Mouse (Mus musculus) kidney, adult 2 months (tissue): ENCODE data around the gene Strn4. TPM values are rescaled to one million over a fixed set of nuclear protein-coding genes. Genes with fewer than 3 reads are reported as not detected.

ENCODE experiments used
- DNase-seq: peaks from one replicate; pipeline ENCODE4 v3.0.0; 2021
- H3K27ac ChIP-seq: fragments of 200-500 bp; 2 replicates; pipeline ENCODE4 v1.5.1; 2012; ENCODE audit warnings: low read depth, low read length, control low read depth, inconsistent platforms; ENCODE audit not compliant: insufficient read depth
- H3K27me3 ChIP-seq: fragments of 200-500 bp; replicated peaks from 2 replicates; pipeline ENCODE4 v1.6.1; 2012; ENCODE audit warnings: mild to moderate bottlenecking, moderate library complexity, low read length, inconsistent platforms; ENCODE audit not compliant: control insufficient read depth, insufficient read depth
- H3K36me3 ChIP-seq: fragments of 200-500 bp; 2 replicates; pipeline ENCODE4 v1.6.1; 2012; ENCODE audit warnings: mild to moderate bottlenecking, moderate library complexity, low read length, inconsistent platforms; ENCODE audit not compliant: control insufficient read depth, insufficient read depth
- H3K4me1 ChIP-seq: fragments of 200-500 bp; 2 replicates; pipeline ENCODE4 v1.6.1; 2011; ENCODE audit warnings: low read length; ENCODE audit not compliant: control insufficient read depth, insufficient read depth
- H3K4me3 ChIP-seq: fragments of 200-500 bp; 2 replicates; pipeline ENCODE4 v1.5.1; 2011; ENCODE audit warnings: mild to moderate bottlenecking, low read depth, low read length, control low read depth; ENCODE audit not compliant: insufficient read depth
- CTCF ChIP-seq: fragments of 200-500 bp; conservative IDR thresholded peaks from 2 replicates; pipeline ENCODE4 v1.5.1; 2011; ENCODE audit warnings: low read depth, mild to moderate bottlenecking, control low read depth, low read length, moderate library complexity, mixed read lengths; ENCODE audit not compliant: insufficient read depth, insufficient read length
- POLR2A ChIP-seq: fragments of 200-500 bp; IDR thresholded peaks from one replicate; pipeline ENCODE4 v1.6.1; 2011; ENCODE audit warnings: low read depth, low read length, control low read depth
- WGBS: fragments of 180-500 bp; shearing (Covaris S2); methylation state at CpG from one replicate; pipeline ENCODE4 v1.1.7; 2018; 5-methylcytosine and 5-hydroxymethylcytosine counted together
- polyA plus RNA-seq: library from polyadenylated mRNA; depleted of rRNA; stranded (reverse); fragments of >200 nt; gene quantifications from 2 replicates; pipeline ENCODE4 v1.2.3, GENCODE M21; 2012

The Strn4 gene
- polyA plus RNA-seq, 1 experiment = 94.4 TPM

DNA sequence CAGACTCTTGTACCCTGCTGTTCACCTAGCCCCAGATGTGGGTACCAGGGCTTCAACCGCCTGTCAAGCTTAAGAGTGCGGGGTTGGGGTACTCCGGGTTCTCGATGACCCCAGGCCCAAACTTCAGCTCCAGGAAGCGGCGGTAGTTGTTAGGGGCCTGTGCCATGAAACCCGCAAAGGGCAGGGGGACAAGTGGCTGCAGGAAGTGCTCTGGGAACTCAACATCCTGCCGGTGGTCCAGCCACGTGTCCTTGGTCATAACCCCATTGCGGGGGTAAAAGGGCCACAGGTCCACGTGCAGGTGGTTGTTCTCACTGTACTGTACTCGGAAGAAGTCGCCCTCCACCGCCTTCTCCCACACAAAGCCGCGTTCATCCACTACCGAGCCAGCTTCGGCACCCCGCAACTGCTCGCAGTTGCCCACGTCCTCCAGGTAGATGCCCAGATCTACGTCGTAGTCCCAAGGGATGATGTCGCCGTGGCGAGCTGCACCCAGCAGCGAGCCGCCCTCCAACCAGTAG, 5.2 kb upstream of the Strn4 start:
- no peaks in the 10 kb centered on the region for H3K4me1 ChIP-seq
- no peak overlapping the region for H3K4me3 ChIP-seq
- no peak overlapping the region for H3K27ac ChIP-seq
- no peaks in the 10 kb centered on the region for H3K27me3 ChIP-seq
- no peak for DNase-seq
- TF ChIP-seq POLR2A = no peak
- no peak for TF ChIP-seq CTCF
- no peaks in the 10 kb centered on the region for H3K36me3 ChIP-seq
- WGBS = 86% methylated on average over 28 of the region's 28 CpGs

DNA sequence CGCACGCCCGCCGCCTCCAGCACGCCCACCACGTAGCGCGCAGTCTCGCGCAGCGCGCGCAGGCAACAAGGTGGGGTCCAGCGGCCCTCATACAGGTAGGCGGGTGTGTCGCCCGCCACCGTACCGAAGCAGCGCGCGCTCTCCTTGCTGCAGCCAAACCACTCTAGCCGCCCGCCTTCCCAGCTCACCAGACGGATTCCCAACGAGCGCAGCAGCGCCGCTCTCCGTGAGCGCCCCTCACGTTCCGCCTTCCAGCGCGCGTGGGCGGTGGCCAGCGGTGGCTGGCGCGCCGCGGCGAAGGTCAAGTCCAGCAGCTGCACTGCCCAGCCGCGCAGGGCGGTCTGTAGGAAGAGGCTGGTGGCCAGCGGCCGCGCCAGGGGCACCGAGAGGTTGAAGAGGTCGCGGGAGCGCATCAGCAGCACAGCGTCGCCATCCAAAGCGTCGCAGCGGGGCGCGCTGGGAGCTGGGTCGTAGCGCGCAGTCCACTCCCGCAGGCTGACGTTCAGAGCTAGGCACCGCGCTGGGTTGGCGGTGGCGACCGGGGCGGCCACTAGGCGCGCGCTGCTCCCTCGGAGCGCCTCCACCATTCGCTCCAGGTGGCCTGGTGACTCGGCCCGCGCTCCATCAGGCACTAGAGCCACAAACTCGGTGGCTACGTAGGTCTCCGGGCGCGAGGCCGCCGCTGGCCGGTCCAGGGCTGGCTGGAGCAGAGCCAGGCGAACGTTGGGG, 4.6 kb upstream of the Strn4 start:
- Histone ChIP-seq H3K4me3 (no peak overlapping the region), H3K4me1 (no peaks in the 10 kb centered on the region), H3K27ac (no peak overlapping the region), H3K36me3 (no peaks in the 10 kb centered on the region), H3K27me3 (no peaks in the 10 kb centered on the region)
- DNase-seq = no peak
- no peak for TF ChIP-seq CTCF
- TF ChIP-seq POLR2A = no peak
- WGBS = 68% methylated on average over 90 of the region's 90 CpGs

DNA sequence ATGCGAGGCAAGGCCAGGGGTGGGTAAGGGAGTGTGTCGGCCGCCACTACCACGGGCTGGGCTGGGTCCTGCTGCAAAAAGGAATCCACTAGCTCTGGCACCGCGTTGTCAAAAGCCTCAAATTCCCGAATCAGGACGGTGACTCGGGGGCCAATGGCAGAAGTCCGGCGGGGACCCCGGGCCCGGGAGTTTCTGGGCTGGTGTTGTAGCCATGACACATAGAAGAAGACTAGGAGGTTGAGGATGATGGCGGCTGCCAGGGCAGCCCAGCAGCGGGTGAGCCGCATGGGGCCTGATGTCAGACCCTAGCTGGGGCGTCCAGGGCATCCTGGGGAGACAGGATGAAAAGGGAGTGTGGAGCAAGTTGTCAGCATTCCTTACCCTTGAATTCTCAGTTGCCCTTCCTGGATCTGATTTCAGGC, 4.0 kb upstream of the Strn4 start:
- TF ChIP-seq POLR2A (no peak), CTCF (no peak)
- Histone ChIP-seq H3K4me3 (no peak overlapping the region), H3K4me1 (no peaks in the 10 kb centered on the region), H3K27ac (no peak overlapping the region), H3K36me3 (no peaks in the 10 kb centered on the region), H3K27me3 (no peaks in the 10 kb centered on the region)
- DNase-seq = no peak
- WGBS = 72% methylated on average over 17 of the region's 17 CpGs

DNA sequence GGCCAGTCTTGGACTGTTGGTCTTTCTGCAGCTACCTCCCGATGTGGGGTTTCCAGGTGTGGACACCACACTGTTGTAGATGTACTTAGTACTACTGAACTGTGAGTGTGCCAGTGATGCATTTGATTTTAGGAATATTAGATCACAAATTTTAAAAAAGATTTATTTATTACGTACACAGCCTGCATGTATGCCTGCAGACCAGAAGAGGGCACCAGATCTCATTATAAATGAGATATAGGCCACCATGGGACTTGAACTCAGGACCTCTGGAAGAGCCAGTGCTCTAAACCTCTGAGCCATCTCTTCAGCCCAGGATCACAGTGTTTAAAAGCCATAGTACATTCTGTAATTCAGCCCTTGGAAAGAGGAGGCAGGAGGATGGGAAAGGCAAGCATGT, 3.2 kb upstream of the Strn4 start:
- H3K4me1 ChIP-seq = peaks cover 7% of the 10 kb centered on the region; the same call in 1 of the 2 replicates
- H3K36me3 ChIP-seq = no peaks in the 10 kb centered on the region
- no peak for DNase-seq
- 72% methylated on average over 2 of the region's 2 CpGs for WGBS
- no peak overlapping the region for H3K4me3 ChIP-seq
- TF ChIP-seq POLR2A = no peak
- no peak; the same call in 1 of the 2 replicates for TF ChIP-seq CTCF
- no peak overlapping the region for H3K27ac ChIP-seq
- no peaks in the 10 kb centered on the region for H3K27me3 ChIP-seq

DNA sequence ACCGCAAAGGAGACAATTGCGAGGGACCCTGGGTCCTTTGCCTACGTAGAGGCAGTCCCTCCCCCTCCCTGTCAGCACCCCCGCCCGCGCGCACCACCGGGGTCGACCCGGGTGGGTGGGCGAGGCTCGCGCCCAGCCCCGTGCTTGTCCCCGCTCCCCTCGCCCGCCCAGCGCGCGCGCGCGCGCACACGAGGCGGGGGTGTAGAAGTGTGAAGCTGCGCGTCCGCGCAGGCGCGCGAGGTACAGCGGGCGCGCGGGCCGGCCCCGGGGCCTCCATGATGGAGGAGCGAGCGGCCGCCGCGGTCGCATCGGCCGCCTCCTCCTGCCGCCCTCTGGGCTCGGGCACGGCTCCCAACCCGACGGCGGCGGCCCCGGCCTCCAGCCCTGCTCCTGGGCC, 387 bp downstream of the Strn4 start:
- Histone ChIP-seq H3K27ac (peak overlapping the region; percentile 92), H3K27me3 (no peaks in the 10 kb centered on the region), H3K4me1 (peaks cover 14% of the 10 kb centered on the region; the same call in 1 of the 2 replicates), H3K36me3 (no peaks in the 10 kb centered on the region), H3K4me3 (peak overlapping the region; percentile 100)
- WGBS = under 1% methylated on average over 55 of the region's 55 CpGs
- TF ChIP-seq CTCF = no peak
- TF ChIP-seq POLR2A = no peak
- DNase-seq = peak; percentile 84

DNA sequence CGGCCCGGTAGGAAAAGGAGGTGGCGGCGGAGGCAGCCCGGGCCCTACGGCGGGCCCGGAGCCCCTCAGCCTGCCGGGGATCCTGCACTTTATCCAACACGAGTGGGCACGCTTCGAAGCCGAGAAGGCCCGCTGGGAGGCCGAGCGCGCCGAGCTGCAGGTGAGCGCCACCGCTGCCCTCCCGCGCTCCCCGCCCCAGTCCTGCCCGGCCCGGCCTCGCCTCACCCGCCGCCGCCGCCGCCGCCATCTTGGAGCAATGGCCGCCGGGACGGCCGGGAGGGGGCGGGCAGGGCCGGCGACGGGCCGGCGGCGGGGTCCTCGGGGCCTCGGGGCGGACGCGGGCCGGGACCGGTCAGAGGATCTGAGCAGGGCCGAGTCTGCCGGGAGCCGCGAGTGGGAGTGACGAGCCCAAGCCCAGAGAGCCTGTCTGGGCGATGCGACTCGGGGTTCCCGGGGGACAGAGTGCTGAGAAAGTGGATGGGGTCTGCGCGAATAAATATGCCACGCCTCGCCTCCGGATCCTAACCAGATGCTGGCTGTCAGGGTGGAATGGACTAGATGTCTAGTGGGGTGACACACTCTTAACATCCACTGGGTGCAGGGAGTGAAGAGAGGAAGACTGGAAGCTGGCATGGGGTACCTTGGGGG, 910 bp downstream of the Strn4 start, which contains the start of gene Fkrp:
Gene Fkrp, minus strand, starts transcription at position 258 of the 648 bp plus-strand sequence.
- peak; percentile 55 for DNase-seq
- WGBS = 1% methylated on average over 64 of the region's 64 CpGs
- H3K4me3 ChIP-seq = peak within 1 kb of the TSS; percentile 100
- H3K4me1 ChIP-seq = peaks cover 18% of the 10 kb centered on the region; the same call in 1 of the 2 replicates
- H3K36me3 ChIP-seq = no peaks in the 10 kb centered on the region
- TF ChIP-seq CTCF (no peak), POLR2A (no peak)
- H3K27ac ChIP-seq = peak within 1 kb of the TSS; percentile 92
- H3K27me3 ChIP-seq = no peaks in the 10 kb centered on the region

DNA sequence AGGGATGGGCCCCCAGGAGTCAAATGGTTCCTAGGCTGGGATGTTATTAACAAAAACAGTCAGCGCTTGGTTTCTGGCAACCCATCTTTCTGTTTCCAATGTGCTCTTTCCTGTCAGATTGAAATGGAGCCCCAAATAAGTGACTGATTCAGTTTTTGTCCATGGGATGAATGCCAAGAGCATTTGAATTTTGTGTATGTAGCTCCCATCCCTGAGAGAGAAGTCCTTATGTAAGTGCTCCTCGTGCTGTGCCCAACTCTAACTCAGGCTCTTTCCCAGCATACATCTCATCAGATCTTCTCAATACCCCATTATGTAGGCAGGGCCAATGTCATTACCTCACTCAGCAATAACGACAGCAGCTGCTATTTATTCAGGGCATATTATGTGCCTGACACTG, 2.0 kb downstream of the Strn4 start:
- H3K27ac ChIP-seq = no peak overlapping the region
- peaks cover 18% of the 10 kb centered on the region; the same call in 1 of the 2 replicates for H3K4me1 ChIP-seq
- peak overlapping the region; percentile 100; the same call in 1 of the 2 replicates for H3K4me3 ChIP-seq
- H3K27me3 ChIP-seq = no peaks in the 10 kb centered on the region
- DNase-seq = no peak
- TF ChIP-seq POLR2A (no peak), CTCF (no peak)
- 24% methylated on average over 3 of the region's 3 CpGs for WGBS
- no peaks in the 10 kb centered on the region for H3K36me3 ChIP-seq
